Mouse (Mus musculus) telencephalon, adult 2 months (tissue): ENCODE data around the gene Mvb12a.
A peak's percentile ranks its signal among the peaks of the same experiment; 100 is the strongest.

ENCODE experiments used
- DNase-seq: peaks from one replicate; pipeline ENCODE4 v3.0.0-alpha.2; 2011; ENCODE audit warnings: low read depth, low spot score

The Mvb12a gene

DNA sequence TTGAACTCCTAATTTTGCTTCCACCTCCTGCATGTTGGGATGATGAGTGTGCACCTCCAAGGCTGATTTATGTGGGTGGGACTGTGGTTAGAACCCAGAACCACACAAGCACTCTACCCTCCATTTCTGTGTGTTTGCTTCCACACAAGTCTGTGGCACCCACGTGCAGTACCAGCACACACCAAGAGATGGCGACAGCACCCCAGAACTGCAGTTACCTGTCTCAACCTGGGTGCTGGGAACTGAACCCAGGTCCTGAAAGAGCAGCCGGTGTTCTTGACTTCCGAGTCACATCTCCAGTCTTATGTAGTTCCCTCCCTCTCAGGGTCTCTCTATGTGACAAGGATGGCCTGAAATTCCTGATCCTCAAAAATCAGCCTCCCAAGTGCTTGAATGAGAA lies 21.3 kb downstream of the Mvb12a start:
- DNase-seq: no peak

DNA sequence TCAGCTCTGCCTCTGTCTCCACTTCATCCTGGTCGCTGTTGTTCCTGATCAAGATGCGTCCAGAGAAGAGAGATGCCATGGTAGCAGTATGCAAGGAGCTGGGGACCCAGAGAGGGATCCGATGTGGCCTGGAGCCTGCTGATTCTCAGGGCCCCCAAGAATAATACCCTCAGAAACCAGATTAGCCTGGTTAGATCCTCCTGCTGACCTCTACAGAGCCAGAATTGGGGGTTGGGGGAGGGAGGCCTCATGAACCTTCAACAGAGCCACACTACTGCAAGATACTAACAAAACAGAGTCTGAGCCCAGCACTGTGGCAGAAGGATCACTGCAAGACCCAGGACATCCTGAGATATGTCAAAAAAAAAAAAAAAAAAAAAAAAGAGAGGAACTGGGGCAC lies 23.8 kb downstream of the Mvb12a start, which contains the start of gene Nxnl1:
Gene Nxnl1, minus strand, starts transcription at position 101 of the 400 bp plus-strand sequence.
- no peak for DNase-seq

DNA sequence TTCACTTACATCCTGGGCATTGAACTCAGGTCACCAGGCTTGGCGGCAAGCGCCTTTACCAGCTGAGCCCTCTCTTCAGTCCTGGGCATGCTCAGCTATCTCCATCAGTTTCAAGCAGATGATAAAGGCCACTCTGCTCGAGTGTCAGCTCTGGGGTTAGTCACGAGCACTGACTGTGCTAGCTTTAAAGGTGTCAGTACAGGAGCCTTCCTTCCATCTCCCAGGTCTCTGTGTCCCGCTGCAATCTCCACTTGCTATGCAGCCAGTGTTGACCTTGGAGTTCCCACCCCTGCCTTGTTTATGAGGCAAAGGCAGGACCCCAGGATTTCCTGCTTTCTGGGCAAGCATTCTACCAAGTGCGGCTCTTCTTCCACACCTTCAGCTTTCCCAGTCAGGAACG lies 24.9 kb downstream of the Mvb12a start:
- DNase-seq: no peak

DNA sequence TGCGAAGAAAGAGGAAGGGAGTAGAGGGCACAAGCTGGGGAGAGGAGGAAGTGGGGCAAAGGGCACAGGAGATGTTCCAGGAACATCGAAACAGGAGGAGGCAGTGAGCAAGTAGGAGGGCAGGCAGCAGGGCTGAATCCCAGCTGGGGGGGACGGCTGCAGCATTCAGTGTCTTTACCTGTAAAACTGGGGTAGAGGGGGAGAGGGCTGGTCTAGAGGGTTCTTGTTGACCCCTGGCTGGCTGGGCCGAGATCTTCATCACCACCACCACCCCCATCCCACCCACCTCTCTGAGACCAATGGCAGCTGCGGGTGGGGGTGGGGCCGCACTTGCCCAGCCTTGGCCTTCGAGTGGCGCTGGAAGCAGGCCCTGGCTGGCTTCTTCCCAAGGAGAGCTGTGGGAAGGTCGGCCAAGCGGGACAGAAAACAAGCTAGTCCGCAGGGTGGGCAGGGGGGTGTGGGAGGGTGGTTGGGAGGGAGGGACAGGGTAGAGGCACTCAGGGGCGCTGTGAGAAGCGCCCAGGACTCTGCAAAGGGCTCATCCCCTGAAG lies 25.7 kb downstream of the Mvb12a start, which contains the start of gene Slc27a1:
Gene Slc27a1, plus strand, starts transcription at position 496 of the 551 bp plus-strand sequence.
- no peak for DNase-seq

DNA sequence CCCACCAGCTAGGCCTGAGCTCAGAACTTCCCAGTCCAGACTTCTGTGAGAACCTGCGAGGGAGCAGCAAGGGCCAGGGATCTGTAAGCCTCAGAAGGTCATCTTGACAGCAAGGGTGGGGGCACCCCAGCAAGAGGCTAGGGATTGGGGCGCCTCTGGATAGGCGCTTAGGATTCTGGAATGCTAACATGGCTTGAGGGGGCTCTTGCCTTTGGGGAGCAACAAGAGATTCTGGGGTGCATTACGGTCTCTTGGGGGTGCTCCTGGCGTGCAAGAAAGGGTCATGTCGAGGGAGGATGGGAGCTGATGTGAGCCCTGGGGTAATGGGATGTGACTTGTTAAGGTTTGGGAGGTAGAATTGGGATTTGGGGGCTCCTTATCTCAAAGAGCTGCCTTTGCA lies 26.2 kb downstream of the Mvb12a start:
- no peak for DNase-seq

DNA sequence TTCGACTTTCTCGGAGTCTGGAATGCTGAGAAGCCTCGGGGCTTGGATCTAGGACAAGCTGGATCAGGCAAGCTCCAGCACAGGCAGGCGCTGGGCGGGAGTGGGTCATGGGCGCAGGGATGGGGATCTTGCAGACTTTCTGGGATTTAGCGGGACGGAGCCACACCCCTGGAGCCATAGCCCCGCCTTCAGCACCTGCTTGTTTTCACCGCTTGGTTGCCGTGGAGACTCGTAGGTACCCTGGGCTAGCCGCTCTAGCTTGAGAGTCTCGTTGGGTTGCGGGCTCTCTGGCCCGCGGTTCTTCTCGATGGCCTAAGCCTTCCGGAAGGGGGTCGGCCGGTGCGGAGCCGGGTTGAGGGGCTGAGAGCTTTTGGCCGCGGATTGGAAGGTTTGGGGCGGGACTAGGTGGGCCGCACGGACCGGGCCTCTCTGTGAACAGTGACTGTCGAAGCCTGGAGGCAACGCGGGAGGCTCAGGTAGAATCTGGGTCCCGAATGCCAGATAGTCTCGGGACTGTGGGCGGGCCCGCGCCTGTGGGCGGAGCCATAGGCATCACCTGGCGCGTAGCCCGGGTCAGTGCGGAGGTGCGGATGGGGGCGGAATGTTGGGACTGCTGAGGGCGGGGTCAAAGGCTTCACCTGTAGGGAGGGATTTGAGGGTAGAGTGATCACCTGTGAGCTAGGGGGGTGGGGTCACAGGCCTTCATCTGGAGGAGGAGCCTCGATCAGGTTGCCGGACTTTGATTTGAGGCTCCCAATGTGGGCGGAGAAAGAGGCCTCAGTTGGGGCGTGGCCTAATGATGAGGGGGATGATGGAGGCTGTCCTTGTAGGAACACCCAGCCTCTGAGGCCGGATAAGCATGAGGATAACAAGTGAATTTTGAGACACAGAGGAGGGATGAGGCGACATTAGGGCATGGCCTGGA lies 26.9 kb downstream of the Mvb12a start:
- peak; percentile 96 for DNase-seq

DNA sequence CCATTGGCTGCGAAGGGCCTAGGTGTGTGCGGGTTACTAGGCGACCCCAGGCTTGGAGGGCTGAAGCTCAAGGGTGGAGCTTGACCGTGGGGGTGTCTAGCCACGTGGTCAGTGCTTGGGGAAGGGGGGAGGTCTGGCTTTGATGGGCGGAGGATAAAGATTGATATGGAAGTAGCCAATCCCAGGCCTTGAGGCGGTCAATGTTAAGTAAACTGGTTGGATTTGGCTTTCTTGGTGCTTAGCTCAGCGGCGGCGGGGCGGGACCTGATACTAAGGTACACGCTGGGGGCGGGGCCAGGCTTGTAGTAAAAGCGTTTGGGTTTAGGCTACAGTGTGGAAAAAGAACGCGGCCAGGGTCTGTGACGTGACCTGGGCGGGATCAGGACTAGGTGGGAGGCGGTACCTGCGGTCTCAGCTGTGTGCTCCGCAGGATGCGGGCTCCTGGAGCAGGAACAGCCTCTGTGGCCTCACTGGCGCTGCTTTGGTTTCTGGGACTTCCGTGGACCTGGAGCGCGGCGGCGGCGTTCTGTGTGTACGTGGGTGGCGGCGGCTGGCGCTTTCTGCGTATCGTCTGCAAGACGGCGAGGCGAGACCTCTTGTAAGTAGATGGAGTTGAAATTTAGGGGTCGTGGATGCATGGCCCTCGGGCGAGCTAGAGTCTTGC lies 27.7 kb downstream of the Mvb12a start:
- peak; percentile 99 for DNase-seq

DNA sequence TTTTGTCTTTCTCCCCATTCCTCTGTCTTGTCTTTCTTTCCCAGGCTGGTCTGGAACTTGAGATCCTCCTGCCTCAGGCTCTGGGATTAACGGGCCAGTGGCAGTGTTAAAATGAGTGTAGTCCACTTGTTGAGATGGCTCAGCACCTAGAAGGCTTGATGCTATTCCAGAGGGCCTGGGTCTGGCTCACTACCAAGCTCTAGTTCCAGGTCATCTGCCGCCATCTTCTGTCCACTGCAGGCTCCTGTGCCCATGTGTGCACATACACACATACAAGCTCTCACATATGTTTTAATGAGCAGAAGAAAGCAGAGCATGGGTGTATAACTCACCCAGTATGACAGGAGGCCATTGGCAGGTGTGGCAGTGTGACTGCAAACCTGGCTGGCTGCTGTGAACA lies 29.4 kb downstream of the Mvb12a start:
- DNase-seq: no peak

DNA sequence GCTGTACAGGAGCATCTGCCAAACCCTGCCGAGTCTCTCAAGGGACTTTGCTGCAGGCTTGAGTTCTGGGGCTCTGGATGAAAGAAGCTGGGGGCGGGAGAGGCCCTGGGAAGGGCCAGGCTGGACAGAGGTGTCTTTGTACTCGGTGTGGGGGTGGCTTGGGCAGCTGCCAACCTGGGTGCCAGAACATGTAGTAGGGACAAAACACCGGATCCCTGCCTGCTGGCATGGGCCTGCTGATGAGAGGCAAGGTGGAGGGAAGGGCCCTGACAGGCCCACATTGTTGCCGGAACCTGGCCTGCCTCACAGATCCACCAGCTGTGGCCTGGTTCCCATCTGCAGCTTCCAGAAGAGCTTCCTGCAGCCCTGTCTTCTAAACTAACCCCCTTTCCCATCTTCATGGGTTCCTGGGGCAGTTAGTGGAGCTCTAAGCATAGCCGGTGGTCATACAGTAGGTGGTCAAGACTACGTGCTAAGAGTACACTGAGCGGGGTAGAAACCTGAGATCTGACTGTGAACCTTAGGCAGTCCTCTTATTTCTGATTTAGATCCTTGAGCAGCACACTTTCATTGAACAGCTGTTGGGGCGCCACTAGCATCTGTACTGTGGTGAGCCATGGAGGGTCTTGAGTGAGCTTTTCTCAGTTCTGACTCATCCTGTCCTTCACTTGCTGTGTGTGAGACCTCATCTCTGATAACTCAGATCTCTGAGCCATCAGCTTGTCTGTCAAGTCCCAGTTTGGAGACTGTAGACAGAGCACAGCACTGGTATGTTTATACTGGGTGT lies 30.3 kb downstream of the Mvb12a start:
- DNase-seq: peak; percentile 35

DNA sequence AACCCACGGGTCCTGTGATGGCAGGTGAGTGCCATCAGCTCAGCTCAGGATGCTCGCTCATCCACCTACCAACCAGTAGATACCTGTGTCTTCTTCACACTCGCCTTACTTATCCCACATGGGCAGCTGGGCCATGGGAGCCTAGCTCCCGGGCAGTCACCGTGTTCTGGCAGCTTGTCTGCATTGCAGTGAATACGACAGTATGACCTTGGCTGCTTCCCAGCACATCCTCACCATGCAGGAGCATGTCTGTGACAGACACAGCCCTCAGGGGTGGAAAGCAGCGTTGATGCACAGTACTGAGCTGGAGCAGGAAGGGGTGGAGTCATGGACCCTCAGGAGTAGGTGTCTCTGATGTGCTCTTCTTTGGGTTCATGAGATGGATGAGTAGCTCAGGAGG lies 31.7 kb downstream of the Mvb12a start:
- DNase-seq: no peak

DNA sequence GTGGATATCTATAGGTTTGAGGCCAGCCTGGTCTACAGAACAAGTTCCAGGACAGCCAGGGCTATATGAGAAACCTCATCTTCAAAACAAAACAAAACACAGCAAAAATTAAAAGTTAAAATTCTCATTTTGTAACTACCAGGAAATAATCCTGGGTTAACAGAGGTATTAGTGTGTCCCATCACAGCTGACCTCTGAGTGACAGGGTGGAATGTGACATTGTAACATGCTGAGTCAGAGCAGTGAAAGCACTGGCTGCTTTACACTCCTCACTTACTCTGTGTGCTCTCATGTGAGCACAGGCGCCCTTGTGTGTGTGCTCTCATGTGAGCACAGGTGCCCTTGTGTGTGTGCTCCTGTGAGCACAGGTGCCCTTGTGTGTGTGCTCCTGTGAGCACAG lies 32.3 kb downstream of the Mvb12a start:
- no peak for DNase-seq

DNA sequence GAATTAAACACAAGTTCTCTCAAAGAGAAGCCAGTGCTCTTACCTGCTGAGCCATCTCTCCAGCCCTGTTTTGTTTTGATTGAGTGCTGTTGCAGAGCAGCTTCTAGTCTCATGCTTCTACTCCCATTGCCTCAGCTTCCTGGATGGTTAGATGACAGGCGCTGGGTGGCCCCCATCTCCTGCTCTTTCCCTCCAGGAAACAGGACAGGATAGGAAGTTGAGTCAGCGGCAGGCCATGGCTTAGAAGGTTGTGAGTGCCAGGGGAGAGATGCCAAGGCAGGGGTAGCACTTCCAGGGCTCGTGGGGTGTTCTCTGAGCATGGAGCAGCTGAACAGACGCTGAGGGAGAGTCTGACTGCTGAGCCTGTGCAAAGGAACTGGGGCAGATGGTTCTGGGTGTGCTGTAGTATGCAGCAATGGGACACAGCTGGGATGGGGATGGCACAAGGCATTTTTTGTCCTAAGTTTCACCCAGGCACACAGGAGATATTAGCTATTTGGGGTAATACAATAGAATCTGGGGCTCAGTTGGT lies 35.2 kb downstream of the Mvb12a start:
- DNase-seq: no peak

DNA sequence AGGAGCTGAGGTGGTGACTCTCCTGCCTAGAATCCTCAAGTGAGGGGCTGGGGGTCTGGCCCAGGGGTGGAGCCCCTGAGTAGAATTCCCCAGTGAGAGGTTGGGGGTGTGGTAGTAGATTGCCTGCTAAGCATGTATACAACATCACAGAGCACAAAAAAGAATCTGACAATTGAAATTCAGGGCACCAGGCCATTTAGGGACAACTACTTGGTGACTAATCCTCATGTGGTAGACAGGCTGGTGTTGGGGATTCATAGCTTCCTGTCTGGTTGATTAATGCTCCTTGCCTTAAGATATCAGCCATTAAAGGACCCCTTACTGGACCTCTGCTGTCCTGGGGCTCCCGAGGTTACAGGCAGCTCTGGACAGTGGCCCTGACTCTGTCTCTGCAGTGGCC lies 36.3 kb downstream of the Mvb12a start:
- no peak for DNase-seq

DNA sequence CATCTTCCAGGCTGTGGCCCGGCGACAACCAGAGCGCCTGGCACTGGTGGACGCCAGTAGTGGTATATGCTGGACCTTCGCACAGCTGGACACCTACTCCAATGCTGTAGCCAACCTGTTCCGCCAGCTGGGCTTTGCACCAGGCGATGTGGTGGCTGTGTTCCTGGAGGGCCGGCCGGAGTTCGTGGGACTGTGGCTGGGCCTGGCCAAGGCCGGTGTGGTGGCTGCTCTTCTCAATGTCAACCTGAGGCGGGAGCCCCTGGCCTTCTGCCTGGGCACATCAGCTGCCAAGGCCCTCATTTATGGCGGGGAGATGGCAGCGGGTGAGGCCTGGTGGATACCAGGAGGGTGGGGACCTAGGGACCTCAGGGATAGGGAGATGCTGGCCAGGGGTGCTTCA lies 36.8 kb downstream of the Mvb12a start:
- no peak for DNase-seq

DNA sequence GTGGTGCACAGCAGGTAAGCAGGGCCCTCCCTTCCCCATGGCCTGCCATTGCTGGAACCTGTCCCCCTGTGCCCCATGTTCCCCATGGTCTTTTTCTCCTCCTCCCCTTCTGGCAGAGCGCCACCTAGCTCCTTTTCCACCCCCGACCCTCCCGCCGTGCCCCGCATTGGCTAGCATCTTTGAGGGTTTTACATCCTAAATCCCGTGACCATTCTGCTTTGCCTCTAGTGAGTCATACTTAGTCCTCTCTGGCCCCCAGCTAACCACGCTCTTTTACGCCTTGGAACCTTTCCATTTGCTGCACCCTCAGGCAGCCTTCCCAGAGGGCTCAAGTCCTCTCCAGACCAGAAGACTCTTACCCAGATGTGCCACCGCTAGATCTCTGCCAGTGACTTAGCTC lies 37.5 kb downstream of the Mvb12a start:
- no peak for DNase-seq

DNA sequence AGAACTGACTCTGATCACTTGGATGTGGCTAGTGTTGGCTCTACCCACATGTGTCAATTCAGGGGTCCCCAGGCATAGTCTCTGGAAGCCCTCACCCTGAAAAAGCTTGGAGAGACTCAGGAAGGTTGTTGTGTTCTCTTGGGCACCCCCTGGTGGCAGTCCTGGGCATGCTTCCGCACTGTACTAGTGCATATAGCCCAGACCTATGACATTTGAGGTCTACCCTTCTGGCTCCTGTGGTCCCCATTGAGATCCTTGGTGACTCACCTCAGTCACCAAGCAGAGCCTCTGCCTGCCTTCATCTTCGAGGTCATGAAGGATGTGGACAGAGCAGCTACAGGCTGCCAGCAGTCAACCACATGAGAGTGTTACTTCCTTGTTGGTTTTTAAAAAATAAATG lies 44.2 kb downstream of the Mvb12a start:
- DNase-seq: no peak

DNA sequence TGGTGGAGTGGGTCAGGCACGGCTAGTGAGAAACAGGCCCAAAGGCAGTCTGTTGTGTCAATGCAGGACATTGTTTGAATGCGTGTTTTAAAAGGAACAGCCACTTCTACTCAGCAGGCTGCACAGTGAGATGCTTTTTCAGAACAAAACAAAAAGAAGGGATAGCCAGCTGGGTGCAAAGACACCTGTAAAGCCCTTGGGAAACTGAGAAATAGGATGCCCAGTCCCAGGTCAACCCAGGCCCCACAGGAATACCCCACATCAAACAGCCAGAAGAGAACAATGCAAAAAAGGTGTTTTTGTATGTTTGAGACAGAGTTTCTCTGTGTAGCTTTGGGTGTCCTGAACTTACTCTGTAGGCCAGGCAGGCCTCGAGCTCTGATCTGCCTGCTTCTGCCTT lies 46.0 kb downstream of the Mvb12a start:
- no peak for DNase-seq

DNA sequence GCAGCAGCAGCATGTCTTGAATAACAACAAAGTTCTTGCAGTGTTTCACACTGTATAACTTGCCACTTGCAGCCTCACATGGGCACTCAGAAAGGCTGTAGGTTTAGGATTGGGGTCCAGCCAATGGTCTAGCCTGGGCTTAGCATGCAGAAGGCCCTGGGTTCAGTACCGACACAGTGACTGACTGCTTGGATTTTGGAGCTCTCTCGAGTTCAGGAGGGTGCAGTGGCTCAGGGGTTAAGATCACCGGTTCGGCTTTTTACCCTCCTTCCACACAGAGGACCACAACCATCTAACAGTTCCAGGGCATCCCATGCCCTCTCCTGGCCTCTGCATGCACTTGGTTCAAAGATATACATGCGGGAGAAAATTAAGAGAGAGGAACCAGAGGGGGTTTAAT lies 48.3 kb downstream of the Mvb12a start:
- no peak for DNase-seq

DNA sequence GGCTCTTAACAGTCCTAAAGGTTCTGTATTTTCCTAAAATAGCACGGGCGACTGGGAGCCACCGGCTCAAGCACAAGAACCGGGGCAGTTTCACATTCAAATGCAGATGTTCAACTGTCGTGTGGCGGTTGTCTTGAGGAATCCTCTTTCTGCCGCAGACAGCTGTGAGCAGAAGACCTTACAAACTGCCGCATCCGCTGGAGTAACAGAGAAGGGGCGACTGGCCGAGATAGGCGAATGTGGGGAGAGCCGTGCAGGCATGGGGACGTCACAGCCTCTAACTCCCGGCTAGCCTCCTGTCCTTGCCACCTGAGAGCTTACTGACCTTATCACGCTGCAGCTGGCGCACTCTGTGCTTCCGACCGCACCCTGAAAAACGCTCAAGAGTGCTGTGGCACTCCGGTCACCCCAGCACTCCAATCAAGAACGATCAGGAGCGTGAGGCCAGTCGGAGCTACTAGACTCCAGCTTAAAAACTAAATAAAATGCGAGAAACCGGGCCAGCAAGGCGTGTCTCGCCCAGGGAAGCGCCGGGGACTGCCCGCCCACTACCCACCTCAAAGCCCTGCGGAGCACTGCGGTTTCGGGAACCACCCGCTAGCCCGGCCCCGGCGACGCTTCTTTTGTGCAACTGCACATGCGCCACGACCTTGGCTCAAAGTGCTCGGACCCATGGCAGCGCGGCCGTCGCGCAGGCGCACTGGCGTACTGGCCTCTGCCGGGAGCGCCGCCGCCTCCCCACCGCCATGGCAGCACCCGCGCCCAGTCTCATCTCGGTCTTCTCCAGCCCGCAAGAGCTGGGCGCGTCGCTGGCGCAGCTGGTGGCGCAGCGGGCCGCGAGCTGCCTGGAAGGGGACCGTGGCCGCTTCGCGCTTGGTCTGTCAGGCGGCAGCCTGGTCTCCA lies 49.0 kb downstream of the Mvb12a start, which contains the start of gene Pgls:
Gene Pgls, plus strand, starts transcription at position 706 of the 903 bp plus-strand sequence.
- DNase-seq: peak; percentile 94
